Mouse (Mus musculus) stomach, embryonic 14.5 days (tissue): Measurements from ENCODE around the gene Nrbp1. TPM values are rescaled to one million over a fixed set of nuclear protein-coding genes. Genes with fewer than 3 reads are reported as not detected.

Source experiments
- ATAC-seq: fragments of 200-750 bp; cut with Nextera tagmentation; 2 replicates; pipeline ENCODE4 v1.8.0; 2017; ENCODE audit warnings: low read depth, moderate TSS enrichment; ENCODE audit not compliant: insufficient number of reproducible peaks, insufficient read depth, low FRiP score
- H3K27ac ChIP-seq: fragments of 300-500 bp; sonication (generic); 2 replicates; pipeline ENCODE4 v1.5.1; 2014; ENCODE audit warnings: mild to moderate bottlenecking, low read length, moderate library complexity, mixed read lengths
- H3K27me3 ChIP-seq: fragments of 300-500 bp; sonication (generic); 2 replicates; pipeline ENCODE4 v1.6.1; 2014; ENCODE audit warnings: low read length, control low read depth, mixed read lengths; ENCODE audit not compliant: control insufficient read depth, insufficient read depth
- H3K36me3 ChIP-seq: fragments of 300-500 bp; sonication (generic); 2 replicates; pipeline ENCODE4 v1.6.1; 2014; ENCODE audit warnings: mild to moderate bottlenecking, control low read depth, low read length, moderate library complexity, mixed read lengths; ENCODE audit not compliant: control insufficient read depth, insufficient read depth
- H3K4me1 ChIP-seq: fragments of 300-500 bp; sonication (generic); 2 replicates; pipeline ENCODE4 v1.6.1; 2014; ENCODE audit warnings: low read length, control low read depth, mixed read lengths; ENCODE audit not compliant: control insufficient read depth, insufficient read depth
- H3K4me2 ChIP-seq: fragments of 300-500 bp; sonication (generic); replicated peaks from 2 replicates; pipeline ENCODE4 v1.6.1; 2014; ENCODE audit warnings: low read depth, low read length, control low read depth
- H3K4me3 ChIP-seq: fragments of 300-500 bp; sonication (generic); 2 replicates; pipeline ENCODE4 v1.5.1; 2014; ENCODE audit warnings: low read depth, low read length, control low read depth
- H3K9ac ChIP-seq: fragments of 300-500 bp; sonication (generic); replicated peaks from 2 replicates; pipeline ENCODE4 v1.6.1; 2014; ENCODE audit warnings: low read depth, mild to moderate bottlenecking, control low read depth, low read length, moderate library complexity, mixed read lengths
- H3K9me3 ChIP-seq: fragments of 300-500 bp; sonication (generic); 2 replicates; pipeline ENCODE4 v1.6.1; 2016; ENCODE audit warnings: low read depth, low read length, control low read depth; ENCODE audit not compliant: control insufficient read depth
- WGBS: fragments of 180-500 bp; shearing (Covaris S2); extraction: QIAGEN DNeasy Blood & Tissue Kit; methylation state at CpG from one replicate; pipeline ENCODE4 v1.1.7; 2014; 5-methylcytosine and 5-hydroxymethylcytosine counted together
- polyA plus RNA-seq: library from polyadenylated mRNA; unstranded; fragments of >200 nt; fragmentation: Nextera tagmentation; extraction: Ambion mirVana; gene quantifications from 2 replicates; pipeline ENCODE4 v1.2.1, GENCODE M21; 2014

The Nrbp1 gene
- polyA plus RNA-seq, 1 experiment from 2014 or later: 169 TPM

DNA sequence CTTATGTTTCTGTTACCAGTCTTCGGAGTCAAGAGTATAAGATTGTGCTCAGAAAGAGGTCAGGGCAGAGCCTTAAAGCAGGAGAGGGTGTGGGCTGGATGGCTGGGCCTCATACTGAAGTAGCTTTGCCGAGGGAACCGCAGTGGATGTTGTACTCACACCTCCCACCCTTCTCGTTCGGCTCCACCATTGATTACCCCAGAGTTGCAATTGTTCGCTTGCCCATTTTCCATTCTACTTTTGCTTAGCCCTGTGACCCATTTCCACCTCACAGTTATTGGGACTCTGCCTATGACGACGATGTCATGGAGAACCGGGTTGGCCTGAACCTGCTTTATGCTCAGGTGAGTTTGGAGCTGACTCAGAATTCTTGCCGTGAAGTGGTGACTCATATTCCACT lies 44.5 kb upstream of the Nrbp1 start:
- Histone ChIP-seq H3K4me3 (no peak overlapping the region), H3K4me1 (peaks cover 21% of the 10 kb centered on the region; the same call in 1 of the 2 replicates), H3K4me2 (no peak overlapping the region), H3K27ac (no peak overlapping the region), H3K27me3 (no peaks in the 10 kb centered on the region), H3K9me3 (peaks cover 5% of the 10 kb centered on the region), H3K36me3 (peaks cover 60% of the 10 kb centered on the region), H3K9ac (no peak overlapping the region)
- ATAC-seq: no peak
- 91% methylated on average over 10 of the region's 10 CpGs for WGBS

DNA sequence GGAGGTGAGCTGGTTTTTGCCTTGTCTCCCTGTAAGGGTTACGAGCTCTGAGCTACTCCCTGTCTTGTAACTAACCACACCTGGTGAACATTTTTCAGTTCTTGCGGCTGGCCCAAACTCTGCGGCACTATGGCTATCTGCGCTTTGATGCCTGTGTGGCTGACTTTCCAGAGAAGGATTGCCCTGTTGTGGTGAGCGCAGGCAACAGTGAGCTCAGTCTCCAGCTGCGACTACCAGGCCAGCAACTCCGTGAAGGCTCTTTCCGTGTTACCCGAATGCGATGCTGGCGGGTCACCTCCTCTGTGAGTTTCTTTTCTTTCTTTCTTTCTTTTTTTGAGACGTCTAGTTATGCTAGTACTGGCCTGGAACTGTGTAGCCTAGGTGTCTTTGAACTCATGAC lies 43.6 kb upstream of the Nrbp1 start:
- WGBS: 90% methylated on average over 12 of the region's 12 CpGs
- peaks cover 60% of the 10 kb centered on the region for H3K36me3 ChIP-seq

DNA sequence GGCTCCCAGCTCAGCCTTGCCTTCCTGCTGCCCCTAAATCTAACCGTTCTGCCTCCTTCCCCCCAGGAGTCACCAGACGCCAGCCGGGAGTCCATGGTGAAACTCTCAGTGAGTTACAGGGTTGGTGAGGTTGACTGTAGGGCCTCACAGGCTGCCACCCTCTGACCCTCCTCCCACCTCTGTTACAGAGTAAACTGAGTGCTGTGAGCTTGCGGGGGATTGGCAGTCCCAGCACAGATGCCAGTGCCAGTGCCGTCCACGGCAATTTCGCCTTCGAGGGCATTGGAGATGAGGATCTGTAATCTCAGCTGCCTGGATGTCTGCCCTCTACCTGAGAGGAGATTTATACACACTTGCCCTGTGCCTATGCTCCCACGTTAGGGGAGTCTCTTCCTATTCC lies 42.5 kb upstream of the Nrbp1 start:
- peaks cover 65% of the 10 kb centered on the region for H3K36me3 ChIP-seq
- H3K4me3 ChIP-seq: no peak overlapping the region
- H3K4me1 ChIP-seq: peaks cover 18% of the 10 kb centered on the region; the same call in 1 of the 2 replicates
- WGBS: 83% methylated on average over 9 of the region's 9 CpGs
- no peak overlapping the region for H3K9ac ChIP-seq
- H3K27me3 ChIP-seq: no peaks in the 10 kb centered on the region
- peaks cover 5% of the 10 kb centered on the region for H3K9me3 ChIP-seq
- ATAC-seq: no peak
- no peak overlapping the region for H3K27ac ChIP-seq
- no peak overlapping the region for H3K4me2 ChIP-seq

More for the DNA sequence above, 43.6 kb upstream of the Nrbp1 start:
- Histone ChIP-seq H3K4me2 (no peak overlapping the region), H3K4me3 (no peak overlapping the region), H3K9me3 (peaks cover 5% of the 10 kb centered on the region), H3K27ac (no peak overlapping the region), H3K27me3 (no peaks in the 10 kb centered on the region), H3K4me1 (peaks cover 15% of the 10 kb centered on the region; the same call in 1 of the 2 replicates), H3K9ac (no peak overlapping the region)
- ATAC-seq: no peak

DNA sequence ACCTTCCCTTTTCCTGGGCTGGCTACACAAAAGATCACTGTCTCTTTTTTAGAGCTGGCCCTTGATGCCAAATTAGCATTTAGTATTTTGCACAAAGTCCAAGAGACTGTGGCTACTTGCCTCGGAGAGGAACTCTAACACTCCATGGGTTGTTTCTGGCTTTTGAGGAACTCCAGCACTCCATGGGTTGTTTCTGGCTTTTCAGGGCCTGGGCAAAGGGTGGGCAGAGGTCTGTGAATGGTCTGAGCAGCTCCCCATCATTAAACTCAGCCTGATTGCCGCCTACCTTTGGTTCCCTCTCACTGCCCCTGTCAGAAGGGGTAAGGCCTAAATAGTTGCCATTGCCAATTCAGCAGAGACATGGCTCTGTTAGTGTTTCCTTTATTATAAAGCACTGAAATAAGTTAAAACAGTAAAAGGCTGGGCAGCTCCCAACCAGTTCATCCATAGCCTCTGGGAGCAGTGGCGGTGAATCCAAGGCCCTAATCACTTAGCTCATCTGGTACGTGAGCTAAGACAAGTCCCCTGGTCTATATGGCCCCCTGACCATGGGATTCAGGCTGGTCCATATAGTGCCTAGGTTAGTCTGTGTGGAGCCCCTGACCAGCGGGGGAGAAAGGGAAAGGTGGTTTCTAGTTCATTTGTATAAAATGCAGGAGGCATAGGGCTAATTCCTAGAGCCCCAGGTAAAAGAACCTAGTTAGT lies 41.9 kb upstream of the Nrbp1 start:
- WGBS: 81% methylated on average over 5 of the region's 5 CpGs
- Histone ChIP-seq H3K36me3 (peaks cover 69% of the 10 kb centered on the region), H3K9me3 (peaks cover 5% of the 10 kb centered on the region), H3K27ac (no peak overlapping the region), H3K27me3 (no peaks in the 10 kb centered on the region), H3K4me1 (peaks cover 18% of the 10 kb centered on the region; the same call in 1 of the 2 replicates), H3K4me2 (no peak overlapping the region), H3K9ac (no peak overlapping the region), H3K4me3 (no peak overlapping the region)
- ATAC-seq: no peak

DNA sequence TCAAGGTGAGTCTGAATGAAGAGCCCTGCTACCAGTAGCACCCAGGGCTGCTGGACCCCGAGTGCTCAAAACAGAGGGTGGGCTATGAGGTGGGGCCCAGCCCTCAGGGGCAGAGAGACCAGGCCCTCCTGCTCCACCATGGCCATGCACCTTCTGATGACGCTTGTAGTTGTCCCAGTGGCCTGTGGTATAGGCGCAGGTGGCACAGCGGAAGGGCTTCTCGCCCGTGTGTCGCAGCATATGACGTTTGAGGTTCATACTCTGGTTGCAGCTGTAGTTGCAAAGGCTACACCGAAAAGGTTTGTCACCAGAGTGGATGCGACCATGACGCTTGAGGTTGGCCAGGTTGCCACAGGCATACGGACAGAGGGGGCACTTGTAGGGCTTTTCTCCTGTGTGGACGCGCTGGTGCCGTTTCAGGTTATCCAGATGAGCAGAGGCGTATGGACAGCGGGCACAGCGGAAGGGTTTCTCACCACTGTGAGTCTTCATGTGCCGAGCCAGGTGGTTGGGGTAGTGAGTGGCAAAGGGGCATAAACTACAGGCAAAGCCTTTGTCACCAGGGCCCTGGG lies 41.3 kb upstream of the Nrbp1 start:
- Histone ChIP-seq H3K4me3 (no peak overlapping the region), H3K4me1 (peaks cover 13% of the 10 kb centered on the region; the same call in 1 of the 2 replicates), H3K36me3 (peaks cover 71% of the 10 kb centered on the region), H3K27me3 (no peaks in the 10 kb centered on the region), H3K9me3 (peaks cover 5% of the 10 kb centered on the region), H3K27ac (no peak overlapping the region), H3K9ac (no peak overlapping the region), H3K4me2 (no peak overlapping the region)
- ATAC-seq: no peak
- WGBS: 90% methylated on average over 19 of the region's 19 CpGs

DNA sequence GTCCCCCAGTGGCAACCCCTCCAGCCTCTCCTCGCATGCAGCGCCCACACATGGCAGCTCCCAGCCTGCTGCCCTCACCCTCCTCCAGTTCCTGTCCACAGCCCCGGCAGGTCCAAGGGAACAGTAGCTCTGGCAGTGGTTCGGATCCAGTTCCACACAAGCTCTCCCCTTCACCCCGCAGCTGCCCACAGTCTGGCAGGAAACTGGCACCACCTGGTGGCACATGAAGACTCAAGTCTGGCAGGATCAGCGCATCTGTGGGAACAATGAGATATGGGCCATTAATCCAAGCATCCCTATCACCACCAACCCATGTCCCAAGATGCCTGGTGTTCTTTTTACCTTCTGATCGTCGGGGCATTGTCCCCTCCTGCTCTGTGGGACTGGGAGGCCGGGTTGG lies 40.8 kb upstream of the Nrbp1 start:
- no peak overlapping the region for H3K4me3 ChIP-seq
- H3K9ac ChIP-seq: no peak overlapping the region
- peaks cover 12% of the 10 kb centered on the region; the same call in 1 of the 2 replicates for H3K4me1 ChIP-seq
- H3K27ac ChIP-seq: no peak overlapping the region
- WGBS: 81% methylated on average over 9 of the region's 9 CpGs
- ATAC-seq: no peak
- peaks cover 72% of the 10 kb centered on the region for H3K36me3 ChIP-seq
- no peaks in the 10 kb centered on the region for H3K27me3 ChIP-seq
- H3K9me3 ChIP-seq: peaks cover 5% of the 10 kb centered on the region
- no peak overlapping the region for H3K4me2 ChIP-seq

DNA sequence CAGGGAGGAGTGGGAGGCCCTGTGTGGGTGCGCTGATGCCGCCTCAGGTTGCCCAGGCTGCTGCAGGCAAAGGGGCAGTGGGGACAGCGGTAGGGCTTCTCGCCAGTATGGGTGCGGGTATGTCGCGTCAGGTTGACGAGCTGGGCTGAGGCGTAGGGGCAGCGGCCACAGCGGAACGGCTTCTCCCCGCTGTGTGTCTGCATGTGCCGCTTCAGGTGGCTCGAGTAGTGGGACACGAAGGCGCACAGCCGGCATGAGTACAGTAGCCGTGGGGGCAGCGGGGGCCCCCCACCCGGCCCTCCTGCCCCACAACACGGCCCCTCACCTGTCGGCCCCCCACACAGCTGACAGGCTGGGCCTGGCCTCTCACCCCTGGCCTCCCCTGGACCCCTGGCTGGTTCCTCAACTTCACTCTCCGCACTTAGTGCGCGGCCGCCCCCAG lies 40.3 kb upstream of the Nrbp1 start:
- no peak overlapping the region; the same call in 1 of the 2 replicates for H3K4me3 ChIP-seq
- 90% methylated on average over 27 of the region's 27 CpGs for WGBS
- no peak for ATAC-seq
- peaks cover 12% of the 10 kb centered on the region; the same call in 1 of the 2 replicates for H3K4me1 ChIP-seq
- no peaks in the 10 kb centered on the region for H3K27me3 ChIP-seq
- peaks cover 68% of the 10 kb centered on the region for H3K36me3 ChIP-seq
- H3K4me2 ChIP-seq: peak overlapping the region; percentile 72; the same call in 1 of the 2 replicates
- no peak overlapping the region for H3K9ac ChIP-seq
- H3K27ac ChIP-seq: no peak overlapping the region
- H3K9me3 ChIP-seq: peaks cover 5% of the 10 kb centered on the region

DNA sequence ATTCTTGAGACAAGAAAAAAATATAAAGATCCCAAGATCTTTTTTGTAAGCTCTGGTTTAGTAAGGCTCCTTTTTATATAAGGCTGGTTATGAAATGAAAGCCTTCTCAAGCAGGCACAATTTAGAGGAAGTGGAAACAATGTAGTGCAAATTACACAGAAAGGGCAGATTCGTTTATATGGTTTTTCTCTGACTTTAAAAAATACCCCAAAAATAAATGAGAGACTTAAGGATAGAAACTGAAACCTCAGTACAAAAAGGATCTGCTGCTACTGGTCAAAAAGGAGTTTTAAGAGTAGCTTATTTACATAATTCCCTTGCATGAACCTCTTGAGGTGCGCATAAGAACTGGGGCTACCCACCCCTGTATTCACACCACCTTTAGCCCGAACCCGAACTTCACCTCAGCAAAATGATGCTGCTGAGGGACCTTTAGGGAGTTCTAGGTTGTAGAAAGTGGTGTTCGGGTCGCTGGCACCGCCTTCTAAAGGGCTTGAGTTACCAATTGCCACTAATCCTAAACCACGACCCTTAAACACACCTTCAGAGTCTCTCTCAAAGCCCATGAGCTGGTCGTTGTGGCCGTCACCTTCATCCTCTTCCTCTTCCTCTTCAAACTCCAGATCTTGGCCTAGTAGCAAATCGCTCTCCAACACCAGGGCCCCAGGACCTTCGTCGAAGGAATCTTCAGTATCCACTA lies 39.5 kb upstream of the Nrbp1 start:
- Histone ChIP-seq H3K9me3 (peaks cover 5% of the 10 kb centered on the region), H3K4me2 (peak overlapping the region; percentile 72), H3K27ac (peak overlapping the region; percentile 61), H3K36me3 (peaks cover 64% of the 10 kb centered on the region), H3K27me3 (no peaks in the 10 kb centered on the region), H3K4me3 (peak overlapping the region; percentile 94), H3K9ac (peak overlapping the region; percentile 84), H3K4me1 (peaks cover 12% of the 10 kb centered on the region; the same call in 1 of the 2 replicates)
- ATAC-seq: no peak
- 15% methylated on average over 13 of the region's 13 CpGs for WGBS
